8 mouse cellular contexts compared by ENCODE assay signal in the genomic region with DNA sequence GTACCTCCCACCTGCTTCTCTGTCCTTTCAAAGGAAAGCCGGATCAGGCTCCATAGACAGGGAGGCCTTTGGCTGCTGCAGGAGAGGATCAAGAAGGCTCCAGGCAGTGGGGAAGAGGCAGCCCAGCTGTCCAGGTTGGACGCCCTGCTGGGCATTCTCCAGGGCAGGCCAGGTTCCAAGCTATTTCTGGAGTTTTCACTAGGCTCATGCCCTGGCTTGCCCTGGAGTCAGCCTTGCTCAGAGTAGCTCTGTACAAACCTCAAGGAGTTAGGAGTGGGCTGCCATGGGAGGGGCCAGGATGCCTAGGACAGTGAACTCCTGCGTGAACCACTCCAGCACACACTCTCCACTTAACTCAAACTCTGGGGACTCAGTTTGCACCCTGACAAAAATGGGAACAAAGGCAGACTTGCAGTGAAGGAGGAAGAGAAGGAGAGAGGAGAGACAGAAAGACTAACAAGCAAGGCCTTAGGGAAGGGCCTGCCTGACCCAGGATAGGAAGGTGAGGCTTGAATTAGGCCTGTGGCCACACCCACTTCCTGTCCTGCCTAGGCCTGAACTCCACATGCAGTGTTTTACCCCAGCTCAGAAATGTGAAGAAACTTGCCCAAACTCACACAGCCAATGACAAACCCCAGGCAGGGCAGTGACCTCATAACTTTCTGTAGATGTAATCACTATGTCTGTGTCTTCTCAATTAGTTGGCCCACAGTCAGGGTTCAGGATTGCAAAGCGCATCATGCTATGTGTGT. TPM values are rescaled to one million over a fixed set of nuclear protein-coding genes. Genes with fewer than 3 reads are reported as not detected.
DNase-seq lines count a peak whose midpoint lies in the region; ATAC-seq lines count a peak whose summit lies in the region.

No protein-coding gene starts in this region.

- peak overlapping the region; percentile 36 for H3K9ac ChIP-seq in midbrain, embryonic 11.5 days (ENCODE audit: low read length)
- no peak overlapping the region for H3K9ac ChIP-seq in midbrain, embryonic 15.5 days

- H3K4me3 ChIP-seq in midbrain, embryonic 11.5 days (ENCODE audit: low read depth, low read length), result no peak overlapping the region
- H3K4me3 ChIP-seq in midbrain, embryonic 15.5 days, result no peak overlapping the region

- no peak overlapping the region; the same call in 1 of the 2 replicates for H3K27ac ChIP-seq in midbrain, embryonic 11.5 days (ENCODE audit: low read depth, low read length)
- no peak overlapping the region for H3K27ac ChIP-seq in midbrain, embryonic 15.5 days

- DNase-seq in midbrain, embryonic 11.5 days (ENCODE audit: low spot score, missing footprints), result no peak
- DNase-seq in cerebellum, adult 9-10 months, result peak; percentile 87
- peak; percentile 82 for DNase-seq in heart, postnatal 10 days
- DNase-seq in right cerebral cortex, postnatal 10 days (ENCODE audit: low spot score in 2 of 2), result no peak
- no peak for DNase-seq in left cerebral cortex, postnatal 25 days (ENCODE audit: low spot score in 2 of 2)
- no peak for DNase-seq in retina, postnatal 1 day

- intact Hi-C loops in heart, postnatal 10 days (cut with DNase I), result no loop called here
- intact Hi-C loops in left cerebral cortex, postnatal 25 days (cut with DNase I), result no loop called here

- H3K4me2 ChIP-seq in midbrain, embryonic 11.5 days, result no peak overlapping the region; the same call in 1 of the 2 replicates
- H3K4me2 ChIP-seq in midbrain, embryonic 15.5 days, result no peak overlapping the region

- WGBS in midbrain, embryonic 11.5 days, result 85% methylated on average over 4 of the region's 4 CpGs
- 87% methylated on average over 4 of the region's 4 CpGs for WGBS in midbrain, embryonic 15.5 days

- peaks cover 51% of the 10 kb centered on the region for H3K4me1 ChIP-seq in midbrain, embryonic 11.5 days (ENCODE audit: control insufficient read depth, insufficient read depth, low read length)
- peaks cover 42% of the 10 kb centered on the region for H3K4me1 ChIP-seq in midbrain, embryonic 15.5 days

- no peak for ATAC-seq in midbrain, embryonic 11.5 days (ENCODE audit: low FRiP score)
- ATAC-seq in midbrain, embryonic 15.5 days (replicated peaks), result no peak
- ATAC-seq in megakaryocyte, adult 5-6 weeks (ENCODE audit: poor library complexity, severe bottlenecking), result peak; percentile 11

- no peaks in the 10 kb centered on the region for H3K36me3 ChIP-seq in midbrain, embryonic 11.5 days (ENCODE audit: control insufficient read depth, insufficient read depth, low read length)
- H3K36me3 ChIP-seq in midbrain, embryonic 15.5 days (replicated peaks), result no peaks in the 10 kb centered on the region

- H3K27me3 ChIP-seq in midbrain, embryonic 11.5 days (ENCODE audit: control insufficient read depth, insufficient read depth, low read length), result no peaks in the 10 kb centered on the region
- no peaks in the 10 kb centered on the region for H3K27me3 ChIP-seq in midbrain, embryonic 15.5 days (replicated peaks)

- H3K9me3 ChIP-seq in midbrain, embryonic 11.5 days (ENCODE audit: control insufficient read depth, low read length), result no peaks in the 10 kb centered on the region
- H3K9me3 ChIP-seq in midbrain, embryonic 15.5 days, result no peaks in the 10 kb centered on the region

RNA-seq across cellular contexts. Expression of a gene that starts 2.2 kb away (rescaled TPM):
- polyA plus RNA-seq in midbrain, embryonic 11.5 days (2014; fragmentation: Nextera tagmentation; extraction: Ambion mirVana), result 85.9 and 96.4 TPM in 2 replicates
- polyA plus RNA-seq in midbrain, embryonic 15.5 days (2015; fragmentation: Nextera tagmentation; extraction: Ambion mirVana), result 61.2 and 62.8 TPM in 2 replicates
- 1 to 10 TPM; 5.7 to 7.3 TPM for total RNA-seq in heart, postnatal 10 days (2021)
- total RNA-seq in megakaryocyte, adult 5-6 weeks (2015), result 7.8 and 14.8 TPM in 2 replicates
- 6.0 and 8.6 TPM in 2 replicates for total RNA-seq in megakaryocyte, adult 5-6 weeks (2017)
- total RNA-seq in left cerebral cortex, postnatal 25 days (2021), result 1 to 10 TPM; 6.6 to 8.4 TPM

RNA-seq across cellular contexts. Expression of a gene that starts 18.4 kb away (rescaled TPM):
- polyA plus RNA-seq in midbrain, embryonic 11.5 days (2014; fragmentation: Nextera tagmentation; extraction: Ambion mirVana), result 0.64 and 0.88 TPM in 2 replicates
- polyA plus RNA-seq in midbrain, embryonic 15.5 days (2015; fragmentation: Nextera tagmentation; extraction: Ambion mirVana), result 1.3 and 2.2 TPM in 2 replicates
- 1 to 10 TPM; 2.1 to 2.6 TPM for total RNA-seq in heart, postnatal 10 days (2021)
- total RNA-seq in megakaryocyte, adult 5-6 weeks (2015), result 1.0 and 1.4 TPM in 2 replicates
- 0.07 and 0.53 TPM in 2 replicates for total RNA-seq in megakaryocyte, adult 5-6 weeks (2017)
- 1 to 10 TPM; 4.0 to 4.1 TPM for total RNA-seq in left cerebral cortex, postnatal 25 days (2021)

Comparison
In these comparisons a context has a peak if more than half of its experiments do, and no peak if none do; other contexts are left out.
1. DNase-seq: peak in cerebellum, adult 9-10 months (single experiment) and heart, postnatal 10 days (2 of 2); none in midbrain, embryonic 11.5 days (single experiment), right cerebral cortex, postnatal 10 days (0 of 2), left cerebral cortex, postnatal 25 days (0 of 2) and retina, postnatal 1 day (single experiment).